Mouse (Mus musculus): ENCODE data around the gene Prkd2. TPM values are rescaled to one million over a fixed set of nuclear protein-coding genes. Genes with fewer than 3 reads are reported as not detected.
A peak's percentile ranks its signal among the peaks of the same experiment; 100 is the strongest.

Prkd2 gene
- total RNA-seq, 2 experiments from 2014 or later = 19.7 to 22.2 TPM

- DNase-seq = no peak
Observed at GRCm38 (mm10) chr7:16893612-16894011, 50.9 kb downstream of the Prkd2 start.

DNA sequence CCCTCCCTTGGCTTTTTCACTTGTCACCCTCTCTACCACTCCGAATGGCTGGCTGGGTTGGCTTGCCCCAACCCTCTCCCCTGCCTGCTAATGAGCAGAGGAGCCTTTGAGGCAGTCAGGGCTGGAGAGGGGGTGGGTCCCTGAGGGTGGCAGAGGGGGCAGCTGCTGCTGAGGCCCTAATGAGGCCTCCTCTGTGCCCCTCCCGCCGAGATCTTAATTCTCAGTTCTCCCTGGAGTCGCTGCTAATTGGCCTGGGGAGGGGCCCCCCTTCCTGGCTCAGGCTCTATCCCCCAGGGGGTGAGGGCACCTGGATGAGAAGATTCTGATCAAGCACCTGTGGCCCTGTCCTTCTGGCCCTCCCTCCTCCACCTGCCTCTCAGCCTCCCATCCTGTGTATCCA lies 51.6 kb downstream of the Prkd2 start:
- no peak for DNase-seq

DNA sequence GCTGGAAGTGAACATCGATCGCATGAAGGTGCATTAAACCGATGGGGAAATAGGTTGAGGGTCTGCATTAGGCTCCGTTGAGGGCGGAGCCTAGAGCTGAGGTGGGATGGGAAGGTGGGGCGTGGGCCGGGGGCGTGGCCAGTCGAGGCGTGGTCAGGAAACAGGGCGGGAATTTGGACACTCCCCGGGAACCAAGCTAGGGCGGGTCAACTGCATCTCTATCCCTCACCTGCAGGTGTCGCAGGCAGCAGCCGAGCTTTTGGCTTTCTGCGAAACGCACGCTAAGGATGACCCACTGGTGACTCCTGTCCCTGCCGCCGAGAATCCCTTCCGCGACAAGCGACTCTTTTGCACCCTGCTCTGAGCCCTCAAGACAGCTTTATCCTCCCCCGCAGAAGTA lies 52.3 kb downstream of the Prkd2 start:
- peak; percentile 83 to 88 for DNase-seq

DNA sequence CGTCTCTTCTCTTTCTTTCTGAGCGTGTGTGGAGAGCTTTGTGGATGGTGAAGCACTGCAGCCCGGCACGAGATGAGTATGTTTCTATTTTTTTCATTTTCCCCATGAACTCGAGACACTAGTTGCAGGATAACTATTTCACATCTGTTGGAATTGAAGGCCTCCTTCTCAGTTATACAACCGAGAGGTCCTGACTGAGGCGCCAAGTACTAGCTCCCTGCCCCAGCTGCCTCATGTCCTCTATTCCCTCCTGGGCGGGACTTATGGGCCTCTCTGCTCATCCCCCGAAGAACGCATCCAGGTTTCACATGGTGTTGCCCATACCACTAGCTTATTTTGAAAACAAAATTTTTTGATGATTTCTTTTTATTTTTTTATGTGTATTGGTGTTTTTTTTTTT lies 52.8 kb downstream of the Prkd2 start:
- peak in 1 of 2 experiments; percentile 34 for DNase-seq

DNA sequence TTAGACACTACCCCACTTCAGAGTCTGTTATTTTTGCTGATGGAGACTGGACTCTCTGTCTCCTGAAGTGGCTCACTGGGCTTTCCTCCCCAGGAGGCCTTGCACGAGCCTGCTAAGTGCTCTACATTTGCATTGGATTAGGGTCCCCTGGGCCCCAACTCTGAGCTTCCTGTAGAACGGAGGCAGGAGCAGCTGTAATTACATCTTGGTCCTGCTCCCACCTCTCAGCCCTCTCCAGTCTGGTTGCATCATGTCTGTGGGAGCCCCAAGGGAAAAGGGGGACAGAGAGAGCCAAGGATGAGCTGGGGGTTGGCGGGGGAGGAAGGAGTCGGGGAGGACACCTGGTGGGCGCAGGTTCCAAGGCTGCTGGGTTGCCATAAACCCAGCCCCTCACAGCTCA lies 57.8 kb downstream of the Prkd2 start:
- peak in 1 of 2 experiments; percentile 52 for DNase-seq

DNA sequence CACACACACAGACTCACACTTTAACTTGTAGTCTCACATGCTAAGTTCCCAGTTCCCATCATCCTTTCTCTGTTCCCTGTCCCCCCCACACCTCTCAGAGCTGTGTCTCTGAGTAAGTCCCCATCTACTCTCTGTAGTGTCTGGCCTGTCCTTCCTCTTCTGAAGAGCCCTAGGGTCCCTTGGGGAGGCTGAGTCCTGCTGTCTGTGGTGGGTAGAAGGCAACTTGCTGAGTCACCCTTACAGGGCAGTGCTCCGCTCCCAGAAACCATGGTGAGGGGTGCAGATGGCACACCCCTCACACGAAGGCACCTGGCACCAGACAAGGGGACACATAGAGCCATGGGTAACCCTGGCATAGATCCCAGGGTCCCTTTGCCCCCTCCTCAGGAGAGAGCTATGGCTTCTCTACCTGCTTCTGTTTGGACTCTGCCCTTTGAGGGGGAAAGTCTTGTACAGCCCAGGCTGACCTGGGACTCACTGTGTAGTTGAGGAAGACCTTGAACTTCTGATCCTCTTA lies 60.8 kb downstream of the Prkd2 start:
- no peak for DNase-seq

DNA sequence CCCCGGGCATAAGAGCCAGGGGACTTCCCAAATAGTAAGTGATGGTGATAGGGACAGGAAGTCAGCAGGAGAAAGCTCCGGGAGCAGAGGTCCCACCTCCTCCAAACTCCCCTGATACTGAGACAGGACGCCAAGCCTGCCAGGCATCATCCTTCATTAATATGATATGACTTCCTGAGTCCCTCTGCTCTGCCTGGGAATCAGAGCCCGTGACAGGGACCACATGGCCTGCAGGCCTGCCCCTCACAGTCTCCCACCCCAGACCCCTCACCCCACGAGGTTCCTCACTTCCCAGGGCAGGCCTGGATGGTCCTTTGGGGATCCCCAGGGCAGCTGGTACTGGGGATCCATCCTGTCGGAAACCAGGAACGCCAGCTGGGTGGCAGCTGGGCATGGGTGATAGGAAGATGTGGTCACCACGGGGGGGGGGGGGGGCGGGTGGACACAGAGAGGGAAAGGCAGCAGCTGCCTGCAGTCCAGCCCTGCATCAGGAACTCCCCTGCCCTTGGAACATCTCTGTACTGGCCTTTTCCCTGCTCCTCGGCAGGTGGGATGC lies 61.5 kb downstream of the Prkd2 start:
- no peak for DNase-seq

DNA sequence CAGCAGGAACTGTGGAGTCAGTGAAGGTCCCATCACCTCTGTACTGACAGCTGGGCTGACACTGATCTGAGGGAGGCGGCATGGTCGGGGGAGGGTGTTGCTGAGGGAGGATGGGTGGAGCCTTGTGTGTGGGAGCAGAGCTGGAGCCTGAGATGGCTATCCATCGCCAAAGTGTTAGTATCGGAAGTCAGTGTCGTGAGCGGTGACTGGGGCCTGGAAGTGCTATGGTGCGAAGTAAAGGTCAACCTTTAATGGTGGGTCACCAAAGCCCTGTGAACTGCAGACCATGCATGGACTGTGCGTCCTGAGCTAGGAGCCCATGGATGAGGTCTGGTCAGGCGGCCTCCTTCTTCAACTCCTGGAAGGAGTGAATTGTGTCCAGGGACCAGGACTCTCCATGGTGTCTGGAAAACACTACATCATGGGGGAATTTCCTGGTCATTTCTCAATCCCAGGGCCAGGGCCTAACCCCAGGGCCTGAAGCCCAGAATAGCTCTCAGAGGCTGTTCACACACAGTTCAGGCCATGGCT lies 62.9 kb downstream of the Prkd2 start:
- peak; percentile 70 to 80 for DNase-seq

- peak; percentile 88 to 90 for DNase-seq
Observed at GRCm38 (mm10) chr7:16906281-16906680, 63.6 kb downstream of the Prkd2 start, which contains the start of gene Ptgir. TSS of gene Ptgir (plus strand) at chr7:16906490.

DNA sequence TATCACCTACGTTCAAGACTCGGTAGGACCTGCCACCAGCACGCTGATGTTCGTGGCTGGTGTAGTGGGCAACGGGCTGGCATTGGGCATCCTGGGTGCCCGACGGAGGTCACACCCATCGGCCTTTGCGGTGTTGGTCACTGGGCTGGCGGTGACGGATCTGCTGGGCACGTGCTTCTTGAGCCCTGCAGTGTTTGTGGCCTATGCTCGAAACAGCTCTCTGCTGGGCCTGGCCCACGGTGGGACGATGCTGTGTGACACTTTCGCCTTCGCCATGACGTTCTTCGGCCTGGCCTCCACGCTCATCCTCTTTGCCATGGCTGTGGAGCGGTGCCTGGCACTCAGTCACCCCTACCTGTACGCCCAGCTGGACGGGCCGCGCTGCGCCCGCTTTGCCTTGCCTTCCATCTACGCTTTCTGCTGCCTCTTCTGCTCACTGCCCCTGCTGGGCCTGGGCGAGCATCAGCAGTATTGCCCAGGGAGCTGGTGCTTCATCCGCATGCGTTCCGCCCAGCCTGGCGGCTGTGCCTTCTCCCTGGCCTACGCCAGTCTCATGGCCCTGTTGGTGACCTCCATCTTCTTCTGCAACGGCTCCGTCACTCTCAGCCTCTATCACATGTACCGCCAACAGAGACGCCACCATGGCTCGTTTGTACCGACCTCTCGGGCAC lies 64.3 kb downstream of the Prkd2 start:
- no peak for DNase-seq

- peak in 1 of 2 experiments; percentile 20 for DNase-seq
Observed at GRCm38 (mm10) chr7:16907842-16908241, 65.1 kb downstream of the Prkd2 start.

GRCm38 (mm10) chr7:16908367-16908766 lies 65.7 kb downstream of the Prkd2 start:
- no peak for DNase-seq

GRCm38 (mm10) chr7:16908859-16909258 lies 66.2 kb downstream of the Prkd2 start:
- no peak for DNase-seq

GRCm38 (mm10) chr7:16909909-16910308 lies 67.2 kb downstream of the Prkd2 start:
- DNase-seq = peak in 1 of 2 experiments; percentile 60

DNA sequence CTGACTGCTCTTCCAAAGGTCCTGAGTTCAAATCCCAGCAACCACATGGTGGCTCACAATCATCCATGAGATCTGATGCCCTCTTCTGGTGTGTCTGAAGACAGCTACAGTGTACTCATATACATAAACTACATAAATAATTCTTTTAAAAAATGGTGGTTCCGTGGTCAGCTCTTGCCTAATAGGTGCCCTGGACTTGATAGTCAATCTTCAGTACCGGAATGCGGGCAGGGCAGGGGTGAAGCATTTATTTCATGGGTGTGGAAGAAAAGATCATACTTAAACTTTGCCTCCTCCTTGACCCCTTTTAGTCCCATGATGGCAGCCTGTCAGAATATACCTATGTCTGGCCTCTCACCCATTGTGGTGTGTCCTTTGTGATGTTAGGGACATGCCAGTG lies 69.2 kb downstream of the Prkd2 start:
- no peak for DNase-seq

DNA sequence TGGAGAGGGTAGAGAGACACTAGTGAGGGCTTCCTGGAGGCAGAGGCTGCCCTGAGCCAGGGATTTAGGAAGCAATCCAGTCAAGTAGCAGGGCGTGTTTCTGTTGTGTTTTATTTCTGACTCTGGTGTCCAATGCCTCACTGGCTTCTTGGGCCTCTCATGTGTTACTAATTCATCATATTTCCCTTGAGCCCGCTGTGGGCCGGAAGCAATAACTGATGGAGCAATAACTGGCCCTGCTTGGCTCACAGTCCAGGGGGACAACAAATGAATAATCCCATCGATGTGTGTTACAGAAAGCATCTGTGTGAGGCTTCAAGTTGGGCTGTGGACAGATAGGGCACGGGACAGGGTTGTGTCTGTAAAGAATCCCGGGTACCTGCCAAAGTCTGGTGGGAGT lies 69.7 kb downstream of the Prkd2 start:
- DNase-seq = peak; percentile 68 to 83

GRCm38 (mm10) chr7:16913806-16914452 lies 71.2 kb downstream of the Prkd2 start:
- DNase-seq = peak; percentile 77 to 88

GRCm38 (mm10) chr7:16914453-16915343 lies 72.0 kb downstream of the Prkd2 start:
- DNase-seq = no peak

DNA sequence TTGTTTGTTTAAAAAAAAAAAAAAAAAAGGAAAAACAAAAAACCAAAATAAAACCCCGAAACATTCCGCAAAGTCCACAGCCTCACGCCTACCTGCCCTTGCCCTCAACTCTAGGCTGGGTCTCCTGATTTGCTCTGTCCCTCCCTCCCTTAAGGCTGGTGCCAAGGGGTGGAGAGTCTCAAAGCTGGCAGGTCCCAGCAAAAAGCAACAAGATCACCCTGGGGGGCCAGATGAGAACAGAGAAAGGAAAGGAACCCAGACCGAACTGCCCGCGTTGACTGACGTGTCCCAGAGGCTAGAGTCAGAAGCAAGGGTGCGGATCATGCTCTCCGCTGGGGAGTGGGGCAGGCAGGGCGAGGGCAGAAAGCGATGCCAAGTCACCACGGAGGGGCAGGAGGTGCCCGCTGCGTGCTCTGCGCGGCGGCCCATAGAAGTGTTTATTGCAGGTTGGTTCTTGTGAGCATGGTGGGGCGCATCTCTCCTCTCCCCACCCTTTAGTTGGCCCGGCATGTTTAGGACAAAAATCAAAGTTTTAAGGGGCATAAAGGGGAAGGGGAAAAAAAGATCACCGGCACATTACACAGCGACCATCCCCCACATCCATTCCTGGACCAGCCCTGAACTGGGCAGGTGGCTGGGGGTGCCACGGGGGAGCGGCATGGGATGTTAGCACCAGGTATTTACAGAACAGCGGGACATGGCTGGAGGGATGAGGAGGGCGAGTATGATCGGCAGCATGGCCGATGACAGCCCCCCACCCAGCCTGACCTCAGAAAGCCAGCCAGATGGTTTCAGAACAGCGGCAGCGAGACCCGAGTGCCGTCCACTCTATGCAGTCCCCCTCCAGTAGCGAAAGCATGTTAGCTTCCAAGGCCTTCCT lies 73.0 kb downstream of the Prkd2 start:
- DNase-seq = no peak

GRCm38 (mm10) chr7:16916342-16917265 lies 73.9 kb downstream of the Prkd2 start:
- DNase-seq = peak in 1 of 2 experiments; percentile 47

Measured in heart, adult 18-20 months (tissue).